Mouse (Mus musculus): ENCODE measurements around the gene Ccdc28a. TPM values are rescaled to one million over a fixed set of nuclear protein-coding genes. Genes with fewer than 3 reads are reported as not detected.

Gene Ccdc28a
- polyA plus RNA-seq, 1 experiment from 2014 or later: 13.8 TPM

DNA sequence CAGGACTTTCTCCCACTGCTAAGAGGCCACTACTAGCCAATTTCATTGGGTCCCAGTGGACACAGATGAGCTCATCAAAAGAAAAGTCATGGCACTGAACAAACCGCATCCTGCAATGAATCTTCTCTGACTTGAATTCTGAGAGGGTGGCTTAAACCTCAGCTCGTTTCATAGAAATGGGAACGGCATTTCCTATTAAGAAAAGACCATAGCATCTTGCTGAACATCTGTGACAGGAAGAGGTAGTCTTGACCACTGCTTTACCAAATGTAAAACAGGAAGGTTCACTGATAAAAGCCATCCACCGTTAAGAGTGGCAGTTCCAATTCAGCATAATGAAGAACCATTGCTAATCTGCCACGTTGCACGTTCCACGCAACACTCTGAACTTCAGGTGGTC is 58.1 kb downstream of the Ccdc28a start:
- Histone ChIP-seq H3K4me3 (ENCODE audit: low read depth, low read length) (no peak overlapping the region), H3K27me3 (ENCODE audit: control insufficient read depth, insufficient read depth, low read length) (no peaks in the 10 kb centered on the region), H3K27ac (replicated peaks) (no peak overlapping the region), H3K4me2 (replicated peaks; ENCODE audit: low read depth) (no peak overlapping the region), H3K9me3 (ENCODE audit: control insufficient read depth, low read length) (no peaks in the 10 kb centered on the region), H3K36me3 (ENCODE audit: control insufficient read depth, insufficient read depth, low read length) (no peaks in the 10 kb centered on the region), H3K9ac (ENCODE audit: low read length) (no peak overlapping the region), H3K4me1 (replicated peaks; ENCODE audit: control insufficient read depth, insufficient read depth) (no peaks in the 10 kb centered on the region)
- no peak for DNase-seq (ENCODE audit: low spot score)
- WGBS: 89% methylated on average over 7 of the region's 7 CpGs
- ATAC-seq (ENCODE audit: low FRiP score, low TSS enrichment): no peak
- TF ChIP-seq CTCF (IDR thresholded peaks at IDR 0.05; ENCODE audit: low read depth): no peak
- TF ChIP-seq EP300 (optimal IDR thresholded peaks at IDR 0.05): no peak

GRCm38 (mm10) chr10:18175087-18175486 is 59.7 kb downstream of the Ccdc28a start:
- DNase-seq (ENCODE audit: low spot score): no peak
- H3K27me3 ChIP-seq (ENCODE audit: control insufficient read depth, insufficient read depth, low read length): no peaks in the 10 kb centered on the region
- no peak overlapping the region for H3K27ac ChIP-seq (replicated peaks)
- WGBS: 71% methylated on average over 6 of the region's 6 CpGs
- H3K4me2 ChIP-seq (replicated peaks; ENCODE audit: low read depth): no peak overlapping the region
- no peak overlapping the region for H3K9ac ChIP-seq (ENCODE audit: low read length)
- TF ChIP-seq EP300 (optimal IDR thresholded peaks at IDR 0.05): no peak
- TF ChIP-seq CTCF (IDR thresholded peaks at IDR 0.05; ENCODE audit: low read depth): no peak
- H3K9me3 ChIP-seq (ENCODE audit: control insufficient read depth, low read length): no peaks in the 10 kb centered on the region
- H3K4me3 ChIP-seq (ENCODE audit: low read depth, low read length): no peak overlapping the region
- no peak for ATAC-seq (ENCODE audit: low FRiP score, low TSS enrichment)
- H3K4me1 ChIP-seq (replicated peaks; ENCODE audit: control insufficient read depth, insufficient read depth): no peaks in the 10 kb centered on the region
- H3K36me3 ChIP-seq (ENCODE audit: control insufficient read depth, insufficient read depth, low read length): no peaks in the 10 kb centered on the region

Other genes with a start within 250 kb of the Ccdc28a start
- 264 and 282 TPM in 2 replicates for gene Abracl, start 211.7 kb downstream of the Ccdc28a start, polyA plus RNA-seq (2015; fragmentation: Nextera tagmentation; extraction: Ambion mirVana)
- gene Reps1, start 179.1 kb downstream of the Ccdc28a start, polyA plus RNA-seq (2015; fragmentation: Nextera tagmentation; extraction: Ambion mirVana): 10.6 and 12.9 TPM in 2 replicates
- 0.21 and 0.51 TPM in 2 replicates for gene Ect2l, start 24.1 kb downstream of the Ccdc28a start, polyA plus RNA-seq (2015; fragmentation: Nextera tagmentation; extraction: Ambion mirVana)
- 4.3 and 4.7 TPM in 2 replicates for gene Nhsl1, start 84.0 kb upstream of the Ccdc28a start, polyA plus RNA-seq (2015; fragmentation: Nextera tagmentation; extraction: Ambion mirVana)